Mouse (Mus musculus) heart, adult 2 months (tissue): Measurements from ENCODE around the gene Gpat3.

Experiments used
- CTCF ChIP-seq: fragments of 200-600 bp; IDR thresholded peaks from 2 replicates; pipeline ENCODE4 v1.8.1; 2022; ENCODE audit warnings: antibody characterized with exemption, mild to moderate bottlenecking, moderate library complexity
- EP300 ChIP-seq: fragments of 200-500 bp; IDR thresholded peaks from 2 replicates; pipeline ENCODE4 v1.6.1; 2011; ENCODE audit warnings: low read depth, low read length, control low read depth; ENCODE audit not compliant: insufficient read depth
- POLR2A ChIP-seq: fragments of 200-500 bp; IDR thresholded peaks from 2 replicates; pipeline ENCODE4 v1.6.1; 2011; ENCODE audit warnings: mild to moderate bottlenecking, low read depth, low read length, control low read depth; ENCODE audit not compliant: insufficient read depth

GRCm38 (mm10) chr5:100819568-100820480, 25.7 kb upstream of the Gpat3 start:
- TF ChIP-seq CTCF (peak; percentile 68), EP300 (no peak), POLR2A (no peak)
